Mouse (Mus musculus) hindbrain, embryonic 12.5 days (tissue): ENCODE results near the gene Nmt2. TPM values are rescaled to one million over a fixed set of nuclear protein-coding genes. Genes with fewer than 3 reads are reported as not detected.

ENCODE experiments used
- polyA plus RNA-seq: library from polyadenylated mRNA; unstranded; fragments of >200 nt; fragmentation: Nextera tagmentation; extraction: Ambion mirVana; gene quantifications from 2 replicates; pipeline ENCODE4 v1.2.1, GENCODE M21; 2016

The Nmt2 gene
- polyA plus RNA-seq, 1 experiment from 2014 or later: 65.3 TPM

Other genes starting within 250 kb of the Nmt2 start
- gene Fam171a1, start 170.0 kb upstream of the Nmt2 start, polyA plus RNA-seq: 56.2 and 57.0 TPM in 2 replicates
- 14.0 and 15.8 TPM in 2 replicates for gene Rpp38, start 48.4 kb downstream of the Nmt2 start, polyA plus RNA-seq
- gene Acbd7, start 52.0 kb downstream of the Nmt2 start, polyA plus RNA-seq: 0.48 and 1.2 TPM in 2 replicates
- gene Olah, start 113.0 kb downstream of the Nmt2 start, polyA plus RNA-seq: not detected in 2 replicates
- gene Meig1, start 138.4 kb downstream of the Nmt2 start, polyA plus RNA-seq: 5.4 and 9.9 TPM in 2 replicates
- gene Dclre1c, start 139.9 kb downstream of the Nmt2 start, polyA plus RNA-seq: 10.0 and 10.1 TPM in 2 replicates
- gene Suv39h2, start 190.8 kb downstream of the Nmt2 start, polyA plus RNA-seq: 24.2 and 26.9 TPM in 2 replicates
- gene Gm45902, start 228.6 kb downstream of the Nmt2 start, polyA plus RNA-seq: 10.4 and 10.9 TPM in 2 replicates
- 79.3 and 83.0 TPM in 2 replicates for gene Hspa14, start 228.6 kb downstream of the Nmt2 start, polyA plus RNA-seq
- 0.14 and 0.28 TPM in 2 replicates for gene Cdnf, start 228.8 kb downstream of the Nmt2 start, polyA plus RNA-seq